Mouse (Mus musculus) neutrophil, adult 65 days (primary cell): ENCODE data around the gene Cylc1. TPM values are rescaled to one million over a fixed set of nuclear protein-coding genes. Genes with fewer than 3 reads are reported as not detected.

Experiments used
- total RNA-seq: library from RNA; stranded (reverse); gene quantifications from 2 replicates; pipeline ENCODE4 v1.2.4, GENCODE M21; 2023

Cylc1 gene
- total RNA-seq = not detected in 2 replicates

GRCm38 (mm10) chrX:111110118-111110517 is at the start of gene Cylc1:
Gene Cylc1 (plus strand): TSS chrX:111110418.

GRCm38 (mm10) chrX:111168040-111168439 is 57.8 kb downstream of the Cylc1 start, which contains the start of gene Gm10112:
Gene Gm10112 (plus strand): TSS chrX:111168340.

Other genes starting within 250 kb of the Cylc1 start
- not detected in 2 replicates for gene Gm10112, start 57.9 kb downstream of the Cylc1 start, total RNA-seq